Mouse (Mus musculus) ES-Bruce4 (cell line): ENCODE results near the gene Appl1.

Experiments
- CTCF ChIP-seq: IDR thresholded peaks from one replicate; pipeline ENCODE4 v1.8.1; 2011; ENCODE audit warnings: low read depth, low read length
- POLR2A ChIP-seq: IDR thresholded peaks from one replicate; pipeline ENCODE4 v1.8.1; 2011; ENCODE audit warnings: low read length; ENCODE audit not compliant: insufficient read depth

DNA sequence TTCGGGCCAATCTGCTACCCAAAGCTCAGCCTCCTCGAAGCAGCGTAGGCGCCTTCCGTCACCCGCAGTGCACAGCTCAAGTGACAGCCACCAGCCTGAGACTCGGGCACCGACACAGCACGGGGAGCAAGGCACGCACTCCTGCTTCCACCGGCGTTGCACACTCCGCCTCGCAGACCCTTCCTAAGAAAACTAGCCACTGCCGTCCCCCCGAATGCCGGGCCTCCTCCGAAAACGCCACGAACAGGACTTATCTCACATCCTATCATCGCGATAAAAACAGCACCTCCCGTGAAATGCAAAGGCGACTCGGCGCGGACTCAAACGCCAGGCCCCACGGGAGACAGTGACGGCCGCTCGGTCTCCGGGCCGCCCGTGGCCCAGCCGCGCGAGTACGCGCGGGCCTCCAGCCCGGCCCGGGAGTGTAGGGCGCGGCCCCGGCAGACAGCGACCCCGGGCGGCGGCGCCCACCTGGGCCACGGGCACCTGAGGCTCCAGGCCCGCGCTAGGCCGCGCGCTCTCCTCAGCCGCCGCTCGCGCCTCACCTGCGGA is 1.1 kb downstream of the Appl1 start:
- TF ChIP-seq CTCF = no peak
- no peak for TF ChIP-seq POLR2A
